Mouse (Mus musculus) c-Kit-negative CD71-positive TER-119-positive erythroid progenitor cells, embryonic 14.5 days (primary cell): ENCODE data around the gene Pum2.
A peak's percentile ranks its signal among the peaks of the same experiment; 100 is the strongest.
"Not testable (repeated sequence)": the region's sequence is repeated elsewhere in the genome, so short reads cannot be mapped to it uniquely, and the experiment has no call there.

Source experiments
- DNase-seq: peaks from one replicate; pipeline ENCODE4 v3.0.0-alpha.2; 2013; ENCODE audit warnings: low read depth, low spot score

The Pum2 gene

GRCm38 (mm10) chr12:8673974-8674306 lies at the start of gene Pum2:
Gene Pum2 (plus strand): TSS chr12:8674134.
- peak; percentile 85 for DNase-seq

- DNase-seq: no peak
These were observed 44.4 kb upstream of the Pum2 start for GRCm38 (mm10) chr12:8629537-8629936.

DNA sequence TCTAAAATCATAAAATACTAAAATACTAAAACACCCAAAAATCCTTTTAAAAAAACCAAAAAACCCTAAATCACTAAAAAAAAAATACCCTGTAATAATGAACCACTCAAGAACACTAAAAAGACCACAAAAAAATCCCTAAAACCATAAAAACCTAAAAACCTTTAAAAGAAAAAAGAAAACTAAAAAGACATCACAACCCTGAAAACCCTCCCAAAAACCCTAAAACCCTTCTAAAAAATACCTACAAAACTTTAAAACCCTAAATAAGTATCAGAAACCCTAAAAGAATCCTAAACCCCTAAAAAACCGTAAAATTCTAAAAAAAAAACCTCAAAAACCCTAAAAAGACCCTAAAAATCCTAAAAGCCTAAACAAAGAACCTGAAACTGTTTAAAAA lies 42.2 kb upstream of the Pum2 start:
- no peak for DNase-seq

GRCm38 (mm10) chr12:8632737-8633365 lies 41.1 kb upstream of the Pum2 start:
- DNase-seq: no peak

DNA sequence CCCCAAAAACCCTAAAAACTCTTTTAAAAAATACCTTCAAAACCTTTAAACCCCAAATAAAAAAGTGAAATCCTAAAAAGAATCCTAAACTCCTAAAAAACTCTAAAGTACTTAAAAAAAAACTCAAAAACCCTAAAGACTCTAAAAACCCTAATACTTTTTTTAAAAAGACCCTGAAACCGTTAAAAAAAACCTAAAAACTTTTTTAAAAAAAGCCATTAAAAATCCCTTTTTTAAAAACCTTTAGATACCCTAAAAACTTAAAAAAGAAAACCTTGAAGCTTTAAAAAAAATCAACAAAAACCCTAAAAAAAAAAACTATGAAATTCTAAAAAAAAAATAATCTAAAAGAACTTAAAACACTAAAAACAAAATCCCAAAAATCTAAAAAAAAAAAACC lies 39.6 kb upstream of the Pum2 start:
- no peak for DNase-seq

DNA sequence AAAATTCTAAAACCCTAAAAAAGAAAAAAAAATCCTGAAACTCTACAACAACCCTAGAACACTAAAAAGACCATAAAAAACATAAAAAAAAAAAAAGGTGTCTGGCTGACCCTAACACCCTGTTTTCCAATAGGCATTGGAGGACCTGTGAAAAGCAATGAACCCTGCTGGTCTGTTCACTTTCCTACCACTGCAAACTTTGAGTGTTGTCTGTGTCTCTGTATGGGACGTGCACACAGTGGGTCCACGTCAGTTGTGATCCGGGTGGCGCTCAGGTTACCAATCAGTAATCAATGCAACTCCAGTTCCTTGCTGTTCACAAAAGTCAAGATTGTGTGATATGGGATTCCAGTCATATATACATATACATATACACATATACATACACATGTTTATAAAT lies 38.4 kb upstream of the Pum2 start:
- DNase-seq: no peak

DNA sequence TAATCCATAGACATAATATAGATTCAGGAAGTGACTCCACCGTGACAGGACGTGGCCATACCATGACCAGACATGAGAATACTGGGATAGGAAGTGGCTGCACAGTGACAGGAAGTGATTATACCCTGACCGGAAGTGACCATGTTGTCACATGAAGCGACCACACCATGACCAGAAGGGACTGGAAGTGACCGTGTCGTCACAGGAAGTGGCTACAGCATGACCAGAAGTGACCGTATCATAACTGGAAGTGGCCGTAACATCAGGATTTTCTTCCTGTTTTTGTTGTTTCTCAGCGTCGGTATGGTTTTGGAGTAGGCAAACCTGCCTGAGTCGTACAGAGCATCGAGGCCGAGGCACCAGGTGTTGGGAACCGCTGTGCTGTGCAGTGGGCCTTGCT lies 37.0 kb upstream of the Pum2 start:
- no peak for DNase-seq

GRCm38 (mm10) chr12:8638411-8639087 lies 35.4 kb upstream of the Pum2 start:
- DNase-seq: peak; percentile 77

GRCm38 (mm10) chr12:8640186-8640585 lies 33.7 kb upstream of the Pum2 start:
- DNase-seq: not testable (repeated sequence)

GRCm38 (mm10) chr12:8640711-8641424 lies 33.1 kb upstream of the Pum2 start:
- peak; percentile 94 for DNase-seq

- no peak for DNase-seq
These were observed 32.6 kb upstream of the Pum2 start for GRCm38 (mm10) chr12:8641425-8641735.

DNA sequence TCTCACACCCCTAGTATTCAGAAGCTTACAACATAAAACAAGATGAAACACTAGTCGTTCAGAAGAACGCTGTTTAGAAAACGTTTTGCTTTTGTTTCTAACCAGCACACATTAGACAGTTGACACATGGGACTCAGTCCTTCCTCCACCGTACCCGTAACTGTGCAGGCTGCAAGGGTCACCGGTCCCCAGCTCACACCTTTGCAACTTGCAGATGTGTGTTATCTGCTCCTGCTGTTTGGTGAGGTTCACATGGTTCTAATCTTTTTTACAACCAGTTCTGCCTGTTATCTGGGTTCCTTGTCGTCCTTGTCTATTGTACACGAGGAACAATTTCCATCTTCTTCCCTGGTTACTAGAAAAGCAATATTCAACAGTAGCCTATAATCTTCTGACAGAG lies 25.7 kb upstream of the Pum2 start:
- not testable (repeated sequence) for DNase-seq

DNA sequence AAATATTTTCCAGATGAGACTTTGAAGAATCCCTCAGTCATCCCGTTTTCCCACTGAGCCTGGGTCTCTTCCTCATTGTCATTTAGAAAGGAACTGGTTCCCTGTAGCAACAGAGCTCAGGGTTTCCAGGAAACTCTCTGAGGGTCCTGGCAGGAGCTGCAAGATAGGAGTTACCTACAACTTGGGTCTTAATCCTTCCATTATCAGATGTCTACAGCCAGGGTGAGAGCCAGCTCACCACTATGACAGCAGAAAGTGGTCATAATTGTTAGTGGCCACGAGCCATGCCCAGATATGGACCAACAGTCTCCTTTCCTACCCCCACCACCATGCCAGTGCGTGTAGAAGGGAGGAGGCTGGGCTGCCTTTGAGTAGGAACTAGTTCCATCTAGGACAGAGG lies 23.9 kb upstream of the Pum2 start:
- DNase-seq: not testable (repeated sequence)

- no peak for DNase-seq
These were observed 17.3 kb upstream of the Pum2 start for GRCm38 (mm10) chr12:8656596-8656995.

- DNase-seq: no peak
These were observed 16.8 kb upstream of the Pum2 start for GRCm38 (mm10) chr12:8657116-8657515.

- DNase-seq: no peak
These were observed 16.1 kb upstream of the Pum2 start for GRCm38 (mm10) chr12:8657629-8658366.

- DNase-seq: no peak
These were observed 14.3 kb upstream of the Pum2 start for GRCm38 (mm10) chr12:8659406-8660279.

DNA sequence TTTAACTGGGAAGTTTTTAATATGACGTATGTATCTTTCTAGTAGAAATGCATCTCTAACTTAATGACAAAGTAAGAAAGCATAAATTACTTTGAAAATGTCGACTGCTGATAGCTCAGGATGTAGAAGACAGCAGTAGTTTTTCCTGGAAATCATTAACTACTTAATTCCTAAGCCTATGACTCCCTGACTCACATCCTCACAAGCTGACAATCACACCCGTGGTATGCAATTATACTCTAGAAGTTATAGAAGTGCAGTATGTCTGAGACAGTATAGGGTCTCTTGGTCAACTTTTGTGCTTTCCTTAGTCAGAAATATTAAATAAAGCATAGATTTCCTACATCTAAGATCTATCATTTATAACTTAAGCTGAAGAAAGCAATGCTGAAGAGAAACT lies 12.2 kb upstream of the Pum2 start:
- no peak for DNase-seq

DNA sequence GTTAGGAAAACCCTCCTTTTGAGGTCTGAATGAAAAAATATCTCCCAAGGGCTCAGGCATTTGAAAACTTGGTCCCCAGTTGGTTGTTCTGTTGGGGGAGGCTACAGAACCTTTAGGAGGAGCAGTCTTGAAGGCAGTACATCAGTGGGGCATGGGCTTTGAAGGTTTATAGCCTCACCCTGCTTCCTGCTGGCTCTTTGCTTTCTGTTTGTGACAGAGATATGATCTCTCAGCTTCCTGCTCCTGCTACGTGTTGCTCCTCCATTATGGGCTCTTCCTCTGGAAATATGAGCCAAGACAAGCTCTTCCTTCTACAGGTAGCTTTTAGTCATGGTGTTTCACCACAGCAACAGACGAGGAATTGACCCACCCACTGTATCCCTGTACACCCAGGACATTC lies 11.8 kb upstream of the Pum2 start:
- DNase-seq: no peak

GRCm38 (mm10) chr12:8662721-8663120 lies 11.2 kb upstream of the Pum2 start:
- DNase-seq: no peak

DNA sequence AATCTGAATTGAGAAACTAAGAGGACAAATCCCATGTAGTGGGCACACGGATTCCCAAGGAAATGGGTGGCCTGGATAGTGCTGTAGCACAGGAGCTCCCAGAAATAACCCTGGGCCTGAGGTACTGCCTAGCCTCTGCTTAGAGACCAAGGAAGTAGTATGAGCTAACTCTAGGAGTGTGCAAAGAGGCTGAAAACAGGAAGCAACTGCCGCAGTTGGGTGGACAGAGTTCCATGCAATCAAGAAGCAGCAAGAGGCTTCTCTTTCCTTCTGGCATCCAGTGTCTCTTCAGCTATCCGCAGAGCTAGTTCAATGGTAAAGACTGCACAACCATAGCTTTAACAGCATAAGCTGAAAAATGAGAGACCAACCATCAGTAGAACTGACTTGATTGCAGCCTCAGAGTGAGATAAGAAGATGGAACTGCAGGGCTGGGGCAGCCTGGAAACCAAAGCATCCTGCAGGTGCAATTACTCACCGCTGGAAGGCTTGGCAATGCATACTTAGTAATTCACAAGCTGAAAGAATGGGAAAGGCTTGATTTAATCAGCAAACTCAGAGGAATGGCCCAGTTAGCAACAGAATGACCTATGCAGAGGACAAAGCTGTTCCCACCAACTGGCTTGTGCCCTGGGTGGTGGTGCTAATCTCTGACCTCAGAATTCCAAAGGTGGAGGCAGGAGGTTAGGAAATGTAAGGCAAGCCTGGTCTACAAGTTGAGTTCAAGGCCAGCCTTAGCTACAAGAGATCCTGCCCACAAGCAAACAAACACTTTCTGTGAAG lies 6.3 kb upstream of the Pum2 start:
- DNase-seq: no peak
